Mouse (Mus musculus) adrenal gland, adult 18-20 months (tissue): ENCODE measurements around the gene Olfr1247. TPM values are rescaled to one million over a fixed set of nuclear protein-coding genes. Genes with fewer than 3 reads are reported as not detected.
"Not testable (repeated sequence)": the region's sequence is repeated elsewhere in the genome, so short reads cannot be mapped to it uniquely, and the experiment has no call there.

Experiments
- DNase-seq, 2 experiments: peaks; one replicate each; pipeline ENCODE4 v3.0.0; 2021 to 2022; ENCODE audit warnings: low spot score in 2 of 2
- long read RNA-seq, 2 experiments: library from polyadenylated mRNA; stranded (forward); transcript quantifications; one replicate each; pipeline ENCODE4 v2.0.0; 2021
- total RNA-seq, 2 experiments: library from RNA; stranded (reverse); gene quantifications; 1 replicate in 1 of 2; 2 replicates in 1 of 2; pipeline ENCODE4 v1.2.3; 2021

Gene Olfr1247
- total RNA-seq: not detected
- long read RNA-seq, experiment 1: 0 reads
- long read RNA-seq, experiment 2: 0 reads

- no peak for DNase-seq
Measured at GRCm38 (mm10) chr2:89614030-89614429, at the start of gene Olfr1247. Olfr1247 (minus strand) TSS chr2:89614130.

DNA sequence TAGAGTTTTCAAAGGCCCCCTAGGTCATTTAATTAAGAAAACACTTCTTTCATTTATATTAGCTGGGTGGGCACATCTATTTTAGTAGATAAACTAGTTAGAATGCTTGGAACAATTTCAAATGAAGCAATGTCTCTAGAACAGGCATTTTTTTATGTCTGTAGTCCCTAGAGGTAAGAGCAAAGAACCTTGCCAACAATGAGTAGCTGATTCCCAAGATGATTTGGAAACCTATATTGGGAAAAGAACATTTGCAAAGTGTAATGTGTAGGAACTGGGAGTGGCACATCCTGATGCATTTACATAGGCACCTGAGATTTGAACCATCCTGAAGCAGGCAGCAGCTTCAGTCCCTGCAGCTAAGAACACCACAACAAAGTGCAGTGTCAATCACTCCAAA lies 47.4 kb upstream of the Olfr1247 start, which contains the start of gene Olfr1250:
Olfr1250 (minus strand) TSS at position 101 of the 400 bp plus-strand sequence.
- DNase-seq: no peak

DNA sequence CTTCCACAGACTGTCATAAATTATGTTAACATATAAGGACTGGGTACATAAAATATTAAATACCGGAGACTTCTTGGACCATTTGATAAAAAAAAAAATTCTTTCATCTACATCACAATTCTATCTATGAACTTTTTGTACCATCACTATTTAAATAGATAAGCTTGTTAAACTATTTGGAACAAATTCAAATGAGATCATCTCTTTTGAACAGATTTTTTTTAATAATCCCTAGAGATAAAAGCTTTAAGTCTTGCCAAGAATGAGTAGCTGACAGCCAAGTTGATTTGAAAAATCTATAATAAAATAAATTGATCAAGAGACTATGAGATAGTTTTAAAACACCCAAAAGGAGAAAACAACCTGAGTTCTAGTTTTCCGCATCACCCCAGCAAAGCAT lies 21.0 kb upstream of the Olfr1247 start, which contains the start of gene Olfr1249:
Olfr1249 (minus strand) TSS at position 101 of the 400 bp plus-strand sequence.
- DNase-seq: no peak

DNA sequence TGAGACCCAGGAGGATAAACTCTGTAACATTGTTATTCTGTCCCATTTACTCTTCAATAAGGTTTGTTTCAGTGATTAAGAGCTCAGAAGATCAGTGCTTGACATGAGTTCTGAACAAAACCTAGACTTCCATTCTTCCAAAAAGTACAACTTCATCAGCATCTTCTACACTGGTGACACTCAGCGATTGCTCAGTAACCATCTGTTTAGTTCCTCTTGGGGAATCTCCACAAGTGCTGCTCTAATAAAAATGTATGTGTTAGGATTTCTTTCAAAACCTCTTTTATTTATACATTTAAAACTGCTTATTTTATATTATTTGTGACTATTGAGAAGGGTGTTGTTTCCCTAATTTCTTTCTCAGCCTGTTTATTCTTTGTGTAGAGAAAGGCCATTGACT lies 4.2 kb upstream of the Olfr1247 start, which contains the start of gene Olfr1248:
Olfr1248 (minus strand) TSS at position 101 of the 400 bp plus-strand sequence.
- DNase-seq: not testable (repeated sequence)

DNA sequence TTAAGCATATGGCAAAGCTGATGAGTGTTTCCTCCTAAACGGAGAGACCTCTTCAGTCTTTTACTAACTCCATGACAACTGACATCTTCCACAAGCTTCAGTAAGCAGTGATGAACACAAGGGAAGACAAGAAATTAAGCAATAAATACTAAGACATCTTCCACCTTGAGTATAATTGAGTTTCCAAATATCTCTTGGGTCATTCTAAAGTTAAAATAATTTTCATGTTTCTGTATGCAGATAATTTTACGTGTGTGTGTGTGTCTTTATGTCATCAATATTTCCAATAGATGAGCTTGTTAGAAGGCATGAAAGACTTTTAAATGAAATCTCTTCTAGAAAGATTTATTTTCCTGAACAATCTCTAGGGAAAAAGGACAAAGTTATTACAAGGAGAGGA lies 20.9 kb downstream of the Olfr1247 start, which contains the start of gene Olfr1246:
Olfr1246 (minus strand) TSS at position 101 of the 400 bp plus-strand sequence.
- DNase-seq: no peak

GRCm38 (mm10) chr2:89578347-89578746 lies 35.6 kb downstream of the Olfr1247 start, which contains the start of gene Olfr1245:
Olfr1245 (minus strand) TSS chr2:89578447.
- DNase-seq: no peak

GRCm38 (mm10) chr2:89562706-89563105 lies 51.2 kb downstream of the Olfr1247 start:
- DNase-seq: not testable (repeated sequence)

Other genes starting within 250 kb of the Olfr1247 start
- gene Olfr1234, start 249.3 kb downstream of the Olfr1247 start, total RNA-seq: not detected
- gene Olfr1238, start 204.5 kb downstream of the Olfr1247 start, total RNA-seq: not detected
- not detected for gene Olfr1239, start 193.7 kb downstream of the Olfr1247 start, total RNA-seq
- not detected for gene Olfr1240, start 171.1 kb downstream of the Olfr1247 start, total RNA-seq
- gene Olfr1241, start 127.0 kb downstream of the Olfr1247 start, total RNA-seq: not detected
- not detected for gene Olfr1242, start 115.8 kb downstream of the Olfr1247 start, total RNA-seq
- gene Olfr1243, start 82.6 kb downstream of the Olfr1247 start, total RNA-seq: not detected
- not detected for gene Olfr1245, start 35.7 kb downstream of the Olfr1247 start, total RNA-seq
- gene Olfr1246, start 21.0 kb downstream of the Olfr1247 start, total RNA-seq: not detected
- not detected for gene Olfr1248, start 4.1 kb upstream of the Olfr1247 start, total RNA-seq
- not detected for gene Olfr1249, start 20.9 kb upstream of the Olfr1247 start, total RNA-seq
- gene Olfr1250, start 47.3 kb upstream of the Olfr1247 start, total RNA-seq: not detected
- gene Olfr1251, start 57.8 kb upstream of the Olfr1247 start, total RNA-seq: not detected
- gene Olfr1252, start 110.9 kb upstream of the Olfr1247 start, total RNA-seq: not detected
- not detected for gene Olfr1253, start 143.0 kb upstream of the Olfr1247 start, total RNA-seq
- not detected for gene Olfr1254, start 179.5 kb upstream of the Olfr1247 start, total RNA-seq
- not detected for gene Olfr1255, start 197.9 kb upstream of the Olfr1247 start, total RNA-seq
- not detected for gene Olfr1256, start 227.4 kb upstream of the Olfr1247 start, total RNA-seq
- gene Olfr48, start 234.1 kb upstream of the Olfr1247 start, total RNA-seq: not detected